Mouse (Mus musculus) thymus, postnatal 10 days (tissue): ENCODE measurements around the gene Fam229a.
"Not testable (repeated sequence)": the region's sequence is repeated elsewhere in the genome, so short reads cannot be mapped to it uniquely, and the experiment has no call there.

ENCODE experiments used
- DNase-seq, 2 experiments: peaks; one replicate each; pipeline ENCODE4 v3.0.0; 2021; ENCODE audit warnings: low spot score in 2 of 2

The Fam229a gene

GRCm38 (mm10) chr4:129490972-129491880 is at the start of gene Fam229a, which contains the start of gene Tssk3:
Gene Fam229a (plus strand): TSS chr4:129491190.
Gene Tssk3 (minus strand): TSS chr4:129491022.
- DNase-seq: peak in 1 of 2 experiments; percentile 27

DNA sequence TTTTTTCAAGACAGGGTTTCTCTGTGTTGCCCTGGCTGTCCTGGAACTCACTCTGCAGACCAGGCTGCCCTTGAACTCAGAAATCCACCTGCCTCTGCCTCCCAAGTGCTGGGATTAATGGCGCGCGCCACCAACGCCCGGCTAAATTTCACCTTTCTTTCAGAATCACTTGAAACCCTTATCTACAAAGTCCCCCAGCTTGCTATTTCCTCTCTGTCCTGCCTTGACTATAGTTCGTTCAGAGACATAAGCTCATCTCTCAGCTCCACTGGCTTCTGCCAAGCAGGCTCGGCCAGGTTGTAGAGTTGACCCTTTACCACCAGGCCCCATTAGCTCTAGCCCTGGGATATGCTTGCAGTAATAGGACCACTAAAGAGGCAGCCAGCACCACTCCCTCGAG is 43.6 kb upstream of the Fam229a start:
- DNase-seq: no peak

GRCm38 (mm10) chr4:129447778-129448563 is 43.0 kb upstream of the Fam229a start:
- DNase-seq: no peak

GRCm38 (mm10) chr4:129448713-129449112 is 42.3 kb upstream of the Fam229a start:
- DNase-seq: no peak

- no peak for DNase-seq
Measured at GRCm38 (mm10) chr4:129450851-129451250, 40.1 kb upstream of the Fam229a start.

GRCm38 (mm10) chr4:129451471-129452169 is 39.4 kb upstream of the Fam229a start:
- no peak for DNase-seq

GRCm38 (mm10) chr4:129455265-129455664 is 35.7 kb upstream of the Fam229a start:
- DNase-seq: peak; percentile 16 to 68

- no peak for DNase-seq
Measured at GRCm38 (mm10) chr4:129456126-129456525, 34.9 kb upstream of the Fam229a start.

- not testable (repeated sequence) for DNase-seq
Measured at GRCm38 (mm10) chr4:129457311-129457710, 33.7 kb upstream of the Fam229a start.

GRCm38 (mm10) chr4:129459726-129460125 is 31.3 kb upstream of the Fam229a start:
- no peak for DNase-seq

DNA sequence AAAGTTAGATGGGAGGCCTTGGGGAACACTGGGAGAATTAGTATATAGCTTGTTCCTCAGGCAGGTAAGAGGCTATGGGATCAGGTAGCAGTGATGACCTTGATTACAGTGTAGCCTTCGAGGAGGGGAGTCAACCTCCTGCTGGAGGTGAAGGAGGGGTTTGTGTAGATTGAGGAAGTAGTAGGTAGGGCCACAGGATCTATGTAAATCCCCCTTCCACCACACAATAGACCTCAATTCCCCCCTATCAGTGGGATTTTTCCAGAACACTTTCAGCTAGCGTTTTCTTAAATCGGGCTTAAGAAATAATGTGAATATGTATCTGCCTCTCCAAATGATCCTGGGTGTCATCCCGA is 30.2 kb upstream of the Fam229a start:
- no peak for DNase-seq

DNA sequence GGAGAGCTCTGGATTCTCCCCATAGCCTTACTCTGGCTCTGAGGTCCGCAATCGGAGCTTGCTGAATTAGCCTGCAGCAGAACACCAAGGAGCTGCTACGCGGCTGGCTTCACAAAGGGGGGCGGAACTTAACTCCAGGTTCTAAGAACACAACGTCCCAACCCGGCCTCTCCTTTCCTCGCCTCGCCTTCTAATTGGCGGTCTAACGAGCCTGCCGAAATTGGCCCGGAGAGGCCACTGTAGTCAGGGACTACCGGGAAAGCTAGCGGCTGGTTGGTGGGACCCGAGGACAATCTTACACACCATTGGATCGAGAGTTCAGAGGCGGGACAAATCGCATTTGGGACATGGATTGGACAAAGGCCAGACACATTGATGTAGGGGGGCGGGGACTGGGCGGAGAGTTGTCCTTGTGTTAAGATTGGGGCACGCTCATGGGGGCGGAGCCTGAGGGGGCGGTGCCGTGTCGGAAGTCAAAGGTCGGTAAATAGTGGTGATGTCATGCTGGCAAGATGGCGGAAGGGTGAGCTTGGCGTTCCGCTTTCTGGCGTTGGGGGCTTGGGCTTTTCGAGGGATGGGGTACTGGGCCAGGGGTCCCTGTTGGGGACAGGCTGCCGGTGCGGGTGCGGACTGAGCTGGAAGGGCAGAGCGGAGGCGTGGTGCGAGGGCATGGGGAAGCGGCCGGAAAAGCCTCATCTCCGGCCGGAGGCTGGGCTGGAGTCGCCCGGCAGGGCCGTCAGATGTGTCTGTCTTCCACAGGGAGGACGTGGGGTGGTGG is 29.6 kb upstream of the Fam229a start, which contains the start of gene Bsdc1:
Gene Bsdc1 (plus strand): TSS at position 399 of the 778 bp plus-strand sequence.
- peak; percentile 99 to 100 for DNase-seq

DNA sequence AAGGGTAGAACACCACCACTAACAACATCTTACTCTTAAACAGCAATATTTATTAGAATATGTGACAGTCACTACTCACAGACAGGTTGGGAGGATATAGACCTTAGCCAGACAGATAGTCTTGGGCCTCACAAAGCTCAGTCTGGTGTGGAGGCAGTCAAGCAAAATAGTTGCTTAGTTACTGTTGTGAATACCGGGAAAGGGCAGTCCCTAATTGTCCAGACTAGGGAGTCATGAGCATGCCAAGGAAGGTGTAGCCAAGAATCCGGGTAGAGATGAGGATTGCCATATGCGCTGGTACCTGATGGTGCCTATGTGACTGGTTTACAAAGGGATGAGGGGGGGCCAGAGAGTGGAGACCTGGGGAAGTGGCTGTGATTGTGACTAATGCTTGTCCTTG is 28.9 kb upstream of the Fam229a start:
- DNase-seq: no peak

DNA sequence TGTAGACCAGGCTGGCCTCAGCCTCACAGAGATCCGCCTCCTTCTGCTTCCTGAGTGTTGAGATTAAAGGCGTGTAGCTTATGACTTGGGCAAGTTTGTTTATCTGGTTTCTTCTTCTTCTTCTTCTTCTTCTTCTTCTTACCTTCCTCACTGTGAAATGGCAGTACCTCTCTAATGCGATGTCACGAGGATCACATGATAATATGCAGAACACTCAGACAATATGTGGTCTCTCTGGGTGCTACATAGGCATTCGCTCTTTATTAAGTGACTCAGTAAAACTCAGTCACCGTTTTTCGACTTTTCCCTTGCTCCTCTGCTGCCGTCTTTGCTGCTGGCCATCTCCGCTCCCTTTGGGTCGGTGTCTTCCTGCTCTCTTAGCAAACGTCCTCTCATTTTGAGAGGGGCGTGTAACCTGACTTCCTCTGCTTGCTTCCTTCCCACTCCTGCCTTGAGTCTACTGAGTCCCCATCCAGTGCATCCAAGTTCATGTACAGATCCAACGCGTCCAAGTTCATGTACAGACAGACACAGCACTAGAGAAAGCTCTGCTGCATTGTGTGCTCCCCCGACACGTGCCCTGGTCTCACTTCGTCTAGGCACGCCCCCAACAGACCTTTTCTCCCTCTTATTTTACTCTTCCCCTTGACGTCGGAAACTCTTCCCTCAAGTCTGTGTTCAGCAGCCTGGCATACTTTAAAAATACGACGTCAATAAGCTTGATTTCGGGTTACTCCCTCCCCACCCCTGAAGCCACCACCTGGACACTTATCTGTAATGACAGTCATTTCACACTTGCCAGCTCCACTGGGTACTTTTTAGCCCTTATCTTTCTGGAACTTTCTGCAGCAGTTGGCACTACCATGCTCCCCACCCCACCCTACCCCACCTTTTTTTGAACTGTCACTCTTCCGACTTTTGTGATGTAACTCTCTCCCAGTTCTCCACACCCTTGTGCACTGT is 27.6 kb upstream of the Fam229a start:
- DNase-seq: no peak

DNA sequence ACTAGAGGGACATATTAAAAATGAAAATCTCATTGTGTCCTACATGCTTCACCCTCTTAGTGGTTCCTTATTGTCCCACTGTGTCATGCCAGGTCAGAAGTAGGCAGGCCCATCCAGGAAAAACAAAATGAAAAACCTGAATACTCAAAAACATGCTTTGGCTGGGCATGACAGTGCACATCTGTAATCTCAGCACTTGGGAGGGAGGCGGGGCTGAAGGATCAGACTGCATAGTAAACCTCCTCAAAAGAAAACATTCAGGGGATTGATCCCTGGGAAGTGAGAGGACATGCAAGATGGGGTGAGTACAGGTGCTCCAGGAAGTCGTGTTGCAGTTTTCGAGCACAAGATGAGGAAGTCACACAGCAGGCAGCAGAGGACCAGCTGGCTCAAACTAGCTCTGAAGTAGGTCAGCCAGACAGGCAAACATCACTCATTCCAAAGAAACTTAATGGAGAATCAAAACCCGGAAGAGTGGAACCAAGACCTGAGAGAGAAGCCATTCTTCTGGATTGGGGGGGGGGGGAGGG is 26.6 kb upstream of the Fam229a start:
- DNase-seq: no peak

DNA sequence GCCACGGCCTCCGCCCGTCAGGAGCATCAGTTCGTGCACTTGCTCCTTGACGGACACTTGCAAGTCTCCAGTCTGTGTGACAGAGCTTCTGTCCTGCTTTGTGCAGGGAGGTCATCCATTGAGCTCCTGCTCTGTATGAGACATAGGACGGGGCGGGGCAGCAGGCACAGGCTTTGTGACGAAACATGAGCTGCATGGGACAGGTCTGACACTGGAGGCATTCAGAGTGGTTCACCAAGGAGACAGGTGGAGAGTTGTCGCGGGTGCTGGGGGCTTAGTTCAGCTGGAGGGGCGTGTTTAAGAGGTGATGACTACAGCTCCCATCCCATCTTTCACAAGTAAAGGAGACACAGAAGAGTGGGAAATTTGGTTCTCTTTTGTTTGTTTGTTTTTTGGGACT is 14.9 kb upstream of the Fam229a start:
- DNase-seq: no peak

- no peak for DNase-seq
Measured at GRCm38 (mm10) chr4:129479863-129480262, 11.1 kb upstream of the Fam229a start.

GRCm38 (mm10) chr4:129481090-129481489 is 9.9 kb upstream of the Fam229a start:
- no peak for DNase-seq

- DNase-seq: no peak
Measured at GRCm38 (mm10) chr4:129494681-129495080, 3.7 kb downstream of the Fam229a start.
